Mouse (Mus musculus): ENCODE data around the gene Vac14.

The Vac14 gene

DNA sequence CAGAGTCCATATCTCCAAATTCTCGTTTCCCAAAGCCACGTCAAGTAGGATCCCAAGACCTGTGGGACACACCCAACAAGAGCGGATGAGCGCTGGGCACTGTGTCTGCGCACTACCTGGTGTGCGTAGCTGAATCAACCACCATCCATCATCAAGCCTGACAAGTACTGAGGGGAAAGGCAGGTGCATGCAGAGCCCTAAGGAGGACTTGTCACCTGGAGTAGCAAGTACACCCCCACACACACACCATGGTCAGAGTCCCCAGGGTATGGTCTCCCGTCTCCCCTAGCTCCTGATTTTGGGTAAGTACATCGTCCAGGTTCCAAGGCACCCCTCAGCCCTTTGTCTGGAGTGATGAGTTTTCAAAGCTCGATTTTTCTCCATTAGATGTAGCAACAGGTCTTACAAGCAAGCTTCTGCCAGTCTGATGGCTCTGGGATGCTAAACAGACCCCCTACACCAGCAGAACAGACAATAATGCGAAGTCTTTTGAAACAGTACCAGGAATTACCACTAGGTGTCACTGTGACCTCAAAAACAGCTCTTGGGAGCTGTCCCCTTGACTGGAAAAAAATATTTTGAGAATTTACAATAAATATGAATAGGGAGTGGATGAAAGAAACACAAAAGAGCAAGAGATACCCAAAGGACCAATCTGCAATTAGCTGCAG lies 131.2 kb downstream of the Vac14 start:
- peak; percentile 80 for DNase-seq (ENCODE audit: low read depth)

DNA sequence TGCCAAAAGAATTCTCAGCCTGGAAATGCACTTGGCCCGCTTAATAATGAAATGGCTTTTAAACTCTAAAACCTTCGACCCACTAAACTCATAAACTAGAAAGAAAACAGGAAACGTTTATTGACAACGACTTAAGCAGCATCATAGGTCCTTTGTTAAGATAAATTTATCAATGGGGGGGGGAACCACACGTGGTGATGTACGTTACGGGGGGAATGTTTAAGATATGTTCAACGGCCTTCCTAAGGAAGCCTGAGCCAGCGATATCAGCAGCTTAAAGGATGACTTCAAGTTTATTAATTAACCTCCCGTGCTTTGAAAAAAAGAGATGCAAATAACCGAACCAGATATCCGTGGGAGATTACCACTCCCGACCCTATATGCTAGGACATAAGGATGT lies 131.9 kb downstream of the Vac14 start:
- DNase-seq (ENCODE audit: low read depth): no peak

DNA sequence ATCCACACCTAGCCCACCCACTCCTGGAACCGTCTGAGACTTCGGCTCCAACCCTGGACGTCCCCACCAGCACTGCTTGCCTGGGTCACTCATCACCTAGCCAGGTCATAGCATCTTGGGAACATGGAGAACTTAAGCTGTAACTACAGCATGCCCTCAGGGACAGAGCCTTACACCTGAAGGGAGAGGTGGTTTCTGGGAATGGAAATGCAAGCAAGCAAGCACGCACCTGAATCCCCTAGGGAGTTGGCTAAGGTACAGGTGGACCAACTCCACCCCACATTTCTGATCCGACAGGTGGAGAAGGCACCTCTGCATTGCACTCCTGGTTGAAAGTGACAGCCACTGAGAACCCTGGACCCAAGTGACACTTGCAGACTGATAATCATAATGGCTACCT lies 133.1 kb downstream of the Vac14 start:
- no peak for DNase-seq (ENCODE audit: low read depth)

DNA sequence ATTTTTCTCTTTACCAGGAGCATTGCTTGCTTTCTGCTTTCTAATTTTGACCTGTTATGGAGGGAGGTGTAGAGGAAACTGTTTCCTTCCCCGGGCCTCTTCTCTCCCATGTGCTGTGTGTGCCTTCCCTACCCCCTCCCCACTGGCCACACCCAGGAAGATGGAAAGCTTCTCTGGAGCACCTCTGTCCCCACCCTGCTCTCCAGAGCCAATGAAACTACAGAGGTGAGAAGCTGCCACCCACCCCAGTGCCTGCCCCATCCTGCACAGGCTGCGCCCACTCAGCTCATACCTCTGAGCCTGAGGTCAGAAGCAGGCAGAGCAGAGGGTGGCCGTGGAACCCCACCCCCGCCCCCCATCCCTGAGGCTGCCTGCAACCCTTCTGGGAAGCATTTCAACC lies 136.3 kb downstream of the Vac14 start:
- DNase-seq (ENCODE audit: low read depth): no peak

DNA sequence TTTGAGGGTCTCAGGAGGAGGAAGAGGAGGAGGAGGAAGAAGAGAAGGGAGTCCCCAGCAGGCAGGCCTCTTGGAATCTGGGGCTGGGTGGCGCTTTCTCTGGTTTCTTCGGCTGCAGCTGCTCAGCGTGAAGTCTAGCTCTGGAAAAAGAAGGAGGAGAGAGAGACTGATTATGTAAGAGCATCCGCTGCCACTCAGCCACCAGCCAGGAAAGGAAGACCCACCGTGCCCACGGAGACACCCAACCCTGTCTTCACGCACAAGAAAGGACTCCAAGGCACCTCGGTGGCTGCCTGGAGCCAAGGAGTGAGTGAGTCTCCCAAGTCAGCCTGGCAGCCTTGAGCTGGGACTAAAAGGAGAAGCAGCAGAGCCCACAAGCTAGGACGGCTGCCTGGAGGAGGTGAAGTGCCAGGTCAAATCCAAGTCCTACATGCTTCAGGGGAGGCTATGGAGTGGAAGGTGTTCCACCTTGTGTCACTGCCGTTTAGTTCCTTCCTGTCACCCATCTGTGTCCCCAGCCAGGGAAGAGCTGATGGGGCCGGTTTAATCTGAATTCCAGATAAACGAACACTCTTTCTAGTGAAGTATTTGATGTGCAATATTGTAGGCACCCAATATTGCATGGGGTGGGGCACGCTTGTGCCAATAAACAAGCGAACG lies 137.3 kb downstream of the Vac14 start:
- no peak for DNase-seq (ENCODE audit: low read depth)

DNA sequence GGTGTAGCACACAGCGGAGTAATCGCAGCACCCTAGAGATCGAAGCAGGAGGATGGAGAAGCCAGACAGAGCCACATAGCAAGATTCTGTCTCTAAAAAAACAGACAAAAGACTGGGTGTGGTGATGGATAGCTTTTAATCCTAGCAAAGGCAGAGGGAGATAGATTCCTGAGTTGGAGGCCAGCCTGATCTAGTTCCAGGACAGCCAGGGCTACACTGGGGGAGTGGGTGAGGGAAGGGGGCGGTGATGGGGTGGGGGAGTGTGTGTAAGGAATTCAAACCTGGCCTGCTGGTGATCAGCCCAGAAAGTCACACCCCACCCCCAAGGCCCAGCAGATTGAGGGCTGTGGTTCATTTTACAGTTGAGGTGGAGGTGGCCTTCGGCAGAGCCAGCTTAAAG lies 137.8 kb downstream of the Vac14 start:
- no peak for DNase-seq (ENCODE audit: low read depth)

DNA sequence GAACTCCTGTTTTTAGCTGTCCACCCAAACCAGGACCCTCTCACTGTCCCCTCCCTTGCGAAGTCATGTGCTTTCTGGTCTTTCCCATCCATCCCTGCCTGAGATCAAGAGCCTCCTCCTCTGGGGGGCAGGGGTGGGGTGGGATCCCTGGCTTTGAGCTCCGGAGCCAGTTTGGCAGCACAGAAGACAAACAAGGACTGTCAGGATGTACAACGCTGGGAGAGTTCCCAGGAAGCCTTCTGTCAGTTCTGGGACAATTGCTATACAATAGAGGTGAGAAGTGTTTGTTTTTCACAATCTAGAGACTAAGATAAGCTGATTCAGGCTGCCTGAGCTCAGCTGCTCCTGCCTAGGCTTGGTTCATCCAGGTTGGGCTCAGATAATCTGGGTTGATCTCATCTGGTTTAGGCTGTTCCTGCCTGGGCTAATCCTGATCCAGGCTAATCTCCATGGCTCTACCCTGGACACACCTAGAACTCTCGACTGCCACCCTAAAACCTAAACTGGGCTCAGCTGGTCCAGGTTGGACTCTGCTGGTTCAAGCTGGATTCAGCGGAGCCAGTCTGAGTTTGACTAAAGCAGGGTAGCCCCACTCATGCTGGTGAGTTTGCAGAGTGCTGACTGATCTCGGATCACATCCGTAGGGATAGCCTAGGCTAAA lies 142.0 kb downstream of the Vac14 start:
- no peak for DNase-seq (ENCODE audit: low read depth)

DNA sequence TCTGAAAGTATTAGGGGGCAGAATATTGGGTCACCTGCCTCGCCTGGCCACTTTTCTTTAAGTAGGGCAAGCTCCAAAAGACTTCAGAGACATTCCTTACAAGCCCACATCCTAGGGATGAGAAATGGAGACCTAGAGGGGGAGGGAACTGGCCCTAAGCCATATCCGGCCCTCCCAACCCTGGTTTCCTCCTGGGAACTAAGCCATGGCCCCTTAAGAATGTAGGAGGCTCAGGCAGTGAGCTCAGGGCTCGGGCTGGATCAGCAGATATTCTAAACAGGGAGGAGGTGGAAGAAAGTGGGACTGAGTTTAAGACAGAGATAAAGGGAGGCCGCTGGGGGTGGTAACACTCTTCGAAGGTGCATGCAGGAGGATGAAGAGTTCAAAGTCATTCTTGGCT lies 142.8 kb downstream of the Vac14 start:
- no peak for DNase-seq (ENCODE audit: low read depth)

DNA sequence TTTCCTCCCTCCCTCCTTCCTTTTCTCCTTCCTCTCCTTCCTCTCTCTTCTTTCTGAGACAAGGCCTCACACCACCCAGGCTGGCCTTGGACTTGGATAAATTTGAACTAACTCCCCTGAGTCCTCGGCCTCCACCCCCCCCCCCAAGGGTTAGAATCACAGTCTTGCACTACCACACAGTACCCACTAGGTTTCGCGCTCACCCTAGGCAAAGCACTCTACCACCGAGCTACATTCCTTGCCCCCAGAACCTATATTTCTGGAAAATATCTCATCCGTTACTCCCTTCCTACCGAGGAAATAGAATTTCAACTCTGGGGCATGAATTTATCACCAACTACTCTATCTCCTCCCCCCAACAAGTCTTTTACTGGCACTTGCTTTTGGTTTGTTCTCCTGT lies 143.6 kb downstream of the Vac14 start:
- DNase-seq (ENCODE audit: low read depth): no peak

DNA sequence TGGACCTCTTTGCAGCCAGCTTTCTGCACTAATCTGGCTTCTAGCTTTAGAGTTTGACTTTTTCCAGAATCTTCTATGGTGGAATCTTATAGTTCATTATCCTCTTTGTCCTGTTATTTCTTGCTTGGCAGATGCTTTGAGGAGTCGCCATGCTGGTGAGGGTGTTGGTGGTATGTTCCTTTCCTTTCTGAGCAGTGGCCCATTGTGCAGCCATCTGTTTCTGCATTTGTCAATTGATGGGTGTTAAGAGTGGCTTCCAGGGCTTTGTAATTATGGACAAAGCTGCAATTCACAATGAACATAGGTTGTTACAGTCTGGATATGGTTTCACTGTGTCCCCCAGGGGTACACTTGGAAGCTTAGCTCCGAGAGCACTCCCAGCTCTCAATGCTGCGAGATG lies 146.3 kb downstream of the Vac14 start:
- no peak for DNase-seq (ENCODE audit: low read depth)

DNA sequence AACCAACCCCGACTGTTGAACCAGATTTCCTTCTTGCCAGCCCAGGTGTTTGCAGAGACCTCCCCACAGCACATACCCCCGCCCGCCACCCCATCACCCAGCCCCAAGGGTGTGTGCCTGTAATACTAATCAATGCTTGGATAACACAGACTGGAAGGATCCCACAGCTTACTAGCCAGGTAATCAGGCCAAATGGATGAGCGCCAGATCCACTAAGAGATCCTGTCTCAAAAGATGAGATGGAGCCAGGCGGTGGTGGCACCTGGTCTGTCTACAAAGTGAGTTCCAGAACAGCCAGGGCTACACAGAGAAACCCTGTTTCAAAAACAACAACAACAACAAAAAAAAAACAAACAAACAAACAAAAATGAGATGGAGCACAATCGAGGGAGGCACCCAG lies 148.9 kb downstream of the Vac14 start:
- DNase-seq (ENCODE audit: low read depth): no peak
